Mouse (Mus musculus) heart, postnatal 25 days (tissue): ENCODE measurements around the gene Ephb4. TPM values are rescaled to one million over a fixed set of nuclear protein-coding genes. Genes with fewer than 3 reads are reported as not detected.

Source experiments
- DNase-seq: peaks from one replicate; pipeline ENCODE4 v3.0.0; 2022; ENCODE audit warnings: low spot score
- intact Hi-C: fragments of 180-260 bp; cut with DNase I; formaldehyde crosslinking; loops from one replicate; pipeline ENCODE4 v1.15.1; 2025
- total RNA-seq, 2 experiments: library from RNA; stranded (reverse); gene quantifications; 2 replicates each; pipeline ENCODE4 v1.2.3; 2021

Ephb4 gene
- total RNA-seq, 2 experiments from 2014 or later = 52.5 to 64.2 TPM

DNA sequence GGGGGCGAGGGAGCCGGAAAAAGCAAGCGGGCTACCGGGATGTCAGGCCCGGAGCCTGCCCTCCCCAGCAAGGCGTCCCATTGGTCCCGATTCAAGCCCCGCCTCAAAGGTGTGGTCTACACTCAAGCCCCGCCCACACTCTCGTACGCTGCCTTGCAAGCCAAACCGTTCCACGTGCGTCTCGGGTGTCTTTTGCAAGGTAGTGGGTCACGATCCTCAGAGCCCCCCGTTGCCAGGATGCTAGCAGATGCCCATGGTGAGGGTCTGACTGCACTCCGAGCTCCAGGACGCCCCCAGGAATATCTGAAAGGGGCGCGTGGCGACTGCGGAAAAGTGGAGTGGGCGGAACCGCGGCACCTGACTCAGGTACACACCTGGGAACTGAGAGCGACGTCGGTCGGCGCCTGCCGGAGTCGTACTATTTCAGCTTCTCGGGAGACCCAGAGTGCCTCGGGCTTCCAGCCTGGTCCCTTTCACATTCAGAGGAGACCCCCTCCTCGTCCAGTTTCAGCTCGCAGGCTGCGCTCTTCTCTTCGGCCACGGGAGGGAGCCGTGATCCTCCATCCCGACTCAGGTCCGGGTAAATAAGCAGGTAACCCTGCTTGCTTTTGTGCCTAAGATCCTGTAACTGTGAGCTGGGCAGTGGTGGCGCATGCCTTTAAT, 16.3 kb upstream of the Ephb4 start, which contains the start of gene Slc12a9:
TSS of gene Slc12a9 (minus strand) at position 86 of the 663 bp plus-strand sequence.
- intact Hi-C loops = loop anchor here (2.0 to 10.0 kb wide), 2 partner anchors 45 to 171 kb away; partner anchors contain the start of gene Pop7
- DNase-seq = peak; percentile 85

DNA sequence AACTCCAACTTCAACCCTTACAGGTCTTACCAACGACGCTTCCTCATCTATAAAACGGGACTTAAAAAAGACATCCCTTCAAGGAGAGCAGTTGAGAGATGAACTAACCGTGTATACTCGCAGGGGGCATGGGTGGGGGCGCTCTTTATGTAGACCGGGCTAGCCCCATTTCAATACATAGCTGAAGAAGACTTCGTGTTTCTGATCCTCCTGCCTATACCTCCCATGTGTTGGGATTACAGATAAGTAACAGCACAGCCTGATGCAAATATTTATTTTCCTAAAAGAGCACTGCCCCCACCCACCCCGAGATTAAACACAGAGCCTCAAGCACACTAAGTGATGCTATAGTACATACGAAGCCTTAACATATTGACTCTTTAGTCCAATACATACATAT, 15.6 kb upstream of the Ephb4 start:
- DNase-seq = no peak
- intact Hi-C loops = loop anchor here (10.0 kb wide), 1 partner anchor 170 kb away; the partner anchor contains the start of gene Pop7

DNA sequence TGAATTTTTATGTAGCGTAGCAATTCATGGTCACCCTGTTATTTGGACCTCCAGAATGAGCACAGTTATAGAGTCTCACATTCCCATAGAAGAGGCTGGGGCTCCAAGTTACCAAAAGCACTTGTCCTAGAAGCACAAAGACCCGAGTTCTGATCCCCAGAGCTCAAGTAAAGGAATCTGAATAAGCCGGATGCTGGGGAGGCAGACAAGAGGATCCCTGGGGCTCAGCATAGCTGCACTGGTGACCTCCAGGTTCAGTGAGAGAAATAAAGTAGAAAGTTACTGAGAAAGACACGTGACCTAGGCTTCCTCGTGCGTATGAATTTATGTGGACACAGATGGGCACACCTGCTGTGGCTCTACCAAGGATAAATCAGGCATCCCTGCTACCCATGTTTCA, 14.8 kb upstream of the Ephb4 start:
- intact Hi-C loops = loop anchor here (5.0 to 10.0 kb wide), 3 partner anchors 170 to 442 kb away; partner anchors contain the start of genes Epo, Gnb2, Pop7 and Ppp1r35
- DNase-seq = no peak

DNA sequence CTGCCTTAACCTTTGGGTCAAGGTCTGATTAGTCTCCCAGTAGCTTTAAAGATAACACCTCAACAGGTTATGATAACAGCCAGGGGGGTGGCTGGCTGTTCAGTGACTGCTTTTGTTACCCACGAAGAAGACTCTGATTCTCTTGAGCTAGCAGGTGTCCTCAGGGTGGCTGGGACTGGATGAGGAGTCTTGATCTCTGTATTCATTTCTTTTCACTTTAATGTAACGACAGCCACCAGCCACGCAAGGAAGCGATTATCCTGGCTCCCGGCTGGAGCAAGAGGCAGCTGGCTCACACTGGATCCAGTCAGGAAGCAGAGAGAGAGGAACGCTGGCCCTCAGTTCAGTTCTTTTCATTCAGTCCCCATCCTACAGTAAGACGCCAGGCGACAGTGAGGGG, 12.7 kb upstream of the Ephb4 start:
- DNase-seq = no peak
- intact Hi-C loops = loop anchor here (5.0 to 10.0 kb wide), 3 partner anchors 168 to 440 kb away; partner anchors contain the start of genes Epo, Gnb2, Pop7 and Ppp1r35

DNA sequence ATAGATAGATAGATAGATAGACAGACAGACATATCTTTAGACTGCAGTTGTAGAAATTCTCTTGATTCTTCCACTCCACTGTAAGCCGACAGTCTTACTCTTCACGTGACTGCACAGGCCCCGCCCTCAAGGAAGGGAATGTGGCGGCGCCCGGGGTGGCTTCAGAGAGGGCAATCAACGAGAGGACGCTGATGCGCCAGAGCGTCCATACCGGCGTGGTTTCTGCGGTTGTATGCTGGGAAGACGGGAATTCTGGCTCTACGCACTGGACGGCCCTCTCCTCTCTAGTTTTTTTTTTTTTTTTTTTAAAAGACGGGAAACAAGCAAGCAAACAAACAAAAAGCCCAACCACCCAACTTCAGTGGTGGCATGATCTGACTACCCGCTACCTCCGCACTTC, 11.7 kb upstream of the Ephb4 start:
- intact Hi-C loops = loop anchor here (5.0 to 10.0 kb wide), 3 partner anchors 167 to 439 kb away; partner anchors contain the start of genes Epo, Gnb2, Pop7 and Ppp1r35
- DNase-seq = peak; percentile 85

DNA sequence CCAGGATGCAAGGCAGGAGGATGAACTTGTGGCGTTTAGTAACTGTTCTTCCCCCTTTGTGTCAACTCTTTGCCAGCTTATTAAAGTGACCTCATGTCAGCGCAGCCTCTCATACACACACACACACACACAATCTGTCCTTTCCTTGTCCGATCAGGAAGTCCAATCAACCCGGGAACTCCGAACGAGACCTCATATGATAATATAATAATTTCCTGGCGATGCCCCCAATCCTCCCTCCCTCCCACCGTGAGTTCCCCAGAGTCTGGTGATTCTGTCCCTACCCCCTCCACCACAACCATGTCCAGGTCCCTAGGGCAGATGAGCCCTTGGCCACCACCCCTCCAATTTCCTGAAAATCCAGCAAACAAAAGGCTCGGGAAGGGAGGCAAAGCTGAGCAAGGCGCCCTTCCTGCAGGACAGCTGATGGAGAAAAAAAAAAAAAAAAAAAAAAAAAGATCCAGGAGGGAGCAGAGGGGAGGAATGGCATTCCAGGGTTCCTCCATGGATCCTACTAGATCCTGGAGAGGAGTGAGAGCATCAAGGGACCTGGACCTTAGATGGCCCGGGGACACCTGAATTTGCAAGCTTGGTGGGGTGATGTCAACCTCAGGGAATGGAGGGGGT, 11.1 kb upstream of the Ephb4 start:
- peak; percentile 67 for DNase-seq
- intact Hi-C loops = loop anchor here (1.0 to 10.0 kb wide), 4 partner anchors 11 to 439 kb away; partner anchors contain the start of genes Epo, Gnb2, Pop7 and Ppp1r35

DNA sequence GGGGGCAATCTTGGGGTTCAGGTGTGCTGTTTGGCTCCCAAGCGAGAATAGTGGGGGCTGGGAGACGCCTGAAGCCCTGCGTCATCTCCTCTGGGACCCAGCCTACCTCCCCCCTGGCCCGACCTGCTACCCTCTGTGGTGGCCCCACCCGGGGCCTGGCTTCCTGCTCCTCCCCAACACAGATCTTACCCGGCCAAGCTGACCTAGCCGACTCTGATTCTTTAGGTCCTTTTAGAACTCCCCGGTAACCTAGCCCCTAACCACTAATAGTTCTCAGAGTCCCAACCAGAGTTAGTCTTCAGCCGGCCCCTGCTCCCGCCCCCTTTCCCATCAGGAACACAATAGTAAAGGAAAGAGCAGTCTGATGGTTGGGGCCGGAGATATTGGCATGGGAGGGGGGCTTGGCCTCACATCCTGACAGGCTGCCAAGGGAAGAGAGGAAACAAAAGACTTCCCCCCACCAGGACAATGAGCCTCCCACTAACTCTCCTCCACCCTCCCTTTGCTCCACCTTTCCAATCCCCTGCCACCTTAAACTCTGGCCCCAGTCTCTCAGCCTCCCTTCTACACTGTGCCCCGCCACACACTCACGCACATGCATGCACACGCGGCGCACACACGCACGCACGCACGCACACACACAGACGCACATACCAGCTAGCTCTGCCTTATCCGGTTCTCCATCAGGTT, 10.5 kb upstream of the Ephb4 start:
- peak; percentile 70 for DNase-seq
- intact Hi-C loops = loop anchor here (1.0 to 10.0 kb wide), 4 partner anchors 10 to 438 kb away; partner anchors contain the start of genes Epo, Gnb2, Pop7 and Ppp1r35

DNA sequence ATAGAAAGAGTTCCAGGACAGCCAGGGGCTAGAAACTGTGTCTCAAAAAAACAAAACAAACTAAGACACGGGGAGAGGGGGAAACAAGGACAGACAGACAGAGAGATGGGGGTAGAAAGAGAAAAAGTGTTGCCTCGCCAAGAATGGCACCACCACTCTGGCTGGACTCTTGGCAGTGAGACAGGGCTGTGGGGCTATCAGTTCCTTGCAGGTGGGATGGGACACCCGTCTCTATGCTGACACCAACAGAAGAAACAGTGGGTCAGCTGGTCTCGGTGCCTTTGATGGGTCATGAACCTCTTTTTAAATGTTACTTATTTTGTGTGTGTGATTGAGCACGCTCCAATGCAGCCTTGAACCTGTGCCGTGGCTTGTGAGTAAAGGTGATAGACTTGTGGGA, 9.7 kb upstream of the Ephb4 start:
- intact Hi-C loops = no loop called here
- DNase-seq = no peak

DNA sequence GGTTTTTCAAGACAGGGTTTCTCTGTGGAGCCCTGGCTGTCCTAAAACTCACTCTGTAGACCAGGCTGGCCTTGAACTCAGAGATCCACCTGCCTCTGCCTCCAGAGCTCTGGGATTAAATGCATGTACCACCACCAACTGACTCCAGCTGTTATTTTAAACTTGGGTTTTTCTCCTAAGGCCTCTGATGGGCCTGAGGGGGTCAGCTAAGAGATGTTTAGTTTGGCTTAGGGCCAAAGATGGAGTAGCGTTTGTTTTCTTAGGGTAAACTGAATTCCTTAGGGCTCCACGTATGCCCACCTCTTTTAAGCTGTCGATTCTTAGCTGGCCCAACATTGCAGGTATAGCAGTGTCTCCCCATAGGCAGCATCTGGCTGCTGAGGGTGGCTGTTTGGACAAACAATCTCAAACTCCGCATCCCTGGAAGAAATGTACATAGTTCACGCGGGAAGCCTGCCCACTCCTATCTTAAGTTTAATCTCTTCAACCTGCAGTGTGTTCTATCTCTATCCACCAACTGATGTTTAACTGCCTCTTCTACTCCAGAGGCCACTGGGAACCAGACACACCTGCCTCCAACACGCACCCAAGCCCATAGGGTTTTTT, 7.4 kb upstream of the Ephb4 start:
- intact Hi-C loops = no loop called here
- DNase-seq = no peak

DNA sequence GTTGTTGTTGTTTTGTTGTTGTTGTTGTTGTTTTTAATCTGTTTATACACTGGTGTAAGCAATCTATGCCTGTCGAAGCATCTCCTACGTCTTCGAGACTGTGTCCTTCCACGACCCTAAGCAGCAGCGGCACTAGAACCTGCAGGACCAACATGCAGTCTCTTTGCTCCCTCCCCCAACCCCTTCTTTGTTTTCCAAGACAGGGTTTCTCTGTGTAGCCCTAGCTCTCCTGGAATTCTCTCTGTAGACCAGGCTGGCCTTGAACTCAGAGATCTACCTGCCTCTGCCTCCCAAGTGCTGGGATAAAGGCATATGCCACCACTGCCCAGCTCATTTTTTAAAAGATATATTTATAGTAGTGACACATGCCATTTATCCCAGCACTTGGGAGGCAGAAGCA, 6.5 kb upstream of the Ephb4 start:
- no peak for DNase-seq
- intact Hi-C loops = no loop called here

DNA sequence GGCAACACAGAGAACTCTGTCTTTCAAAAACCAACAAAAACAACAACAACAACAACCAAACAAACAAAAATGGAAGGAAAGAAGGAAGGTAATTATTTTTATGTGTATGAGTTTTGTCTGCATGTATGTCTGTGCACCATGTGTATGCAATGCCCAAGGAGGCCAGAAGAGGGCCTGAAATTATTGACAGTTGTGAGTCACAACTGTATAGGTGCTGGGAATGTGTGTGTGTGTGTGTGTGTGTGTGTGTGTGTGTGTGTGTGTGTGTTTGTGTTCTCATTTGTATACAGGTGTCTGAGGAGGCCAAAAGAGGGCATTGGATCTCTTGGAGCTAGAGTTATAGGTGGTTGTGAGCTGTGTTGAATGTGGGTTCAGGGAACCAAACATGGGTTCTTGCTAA, 6.0 kb upstream of the Ephb4 start:
- no peak for DNase-seq
- intact Hi-C loops = no loop called here

DNA sequence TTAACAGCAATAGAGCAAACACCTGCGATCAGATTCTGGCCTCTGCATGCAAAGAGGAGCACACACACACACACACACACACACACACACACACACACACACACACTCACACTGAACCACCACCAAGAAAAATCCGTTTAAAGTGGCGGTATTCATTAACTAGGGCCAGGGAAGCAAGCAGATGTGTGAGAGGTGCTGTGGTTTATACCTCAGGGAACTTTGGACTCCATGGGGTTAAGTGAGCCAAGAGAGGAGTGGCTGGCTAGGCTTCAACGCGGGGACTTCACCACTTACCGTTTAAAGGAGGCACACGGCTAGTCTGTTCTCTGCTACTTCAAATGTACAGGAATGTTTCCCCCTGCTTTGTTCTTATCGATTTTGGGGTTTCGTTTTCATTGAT, 4.1 kb upstream of the Ephb4 start:
- intact Hi-C loops = no loop called here
- DNase-seq = no peak

DNA sequence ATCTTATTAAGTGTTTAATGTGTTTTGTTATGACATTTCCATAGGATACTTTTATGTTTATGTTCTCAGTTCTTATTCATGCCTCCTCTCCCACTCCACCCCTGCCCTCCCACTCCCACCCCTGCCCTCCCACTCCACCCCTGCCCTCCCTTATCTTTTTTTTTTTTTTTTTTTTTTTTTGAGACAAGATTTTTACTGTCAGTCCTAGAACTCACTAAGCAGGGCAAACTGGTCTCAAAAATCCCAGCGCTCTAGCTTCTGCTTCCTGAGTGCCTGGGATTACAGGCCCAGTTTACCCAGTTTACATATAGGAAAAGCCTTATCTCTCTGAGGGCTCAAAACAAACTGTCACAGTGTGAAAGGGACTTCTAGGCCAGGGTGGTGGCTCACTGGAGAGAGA, 3.5 kb upstream of the Ephb4 start:
- DNase-seq = no peak
- intact Hi-C loops = no loop called here

DNA sequence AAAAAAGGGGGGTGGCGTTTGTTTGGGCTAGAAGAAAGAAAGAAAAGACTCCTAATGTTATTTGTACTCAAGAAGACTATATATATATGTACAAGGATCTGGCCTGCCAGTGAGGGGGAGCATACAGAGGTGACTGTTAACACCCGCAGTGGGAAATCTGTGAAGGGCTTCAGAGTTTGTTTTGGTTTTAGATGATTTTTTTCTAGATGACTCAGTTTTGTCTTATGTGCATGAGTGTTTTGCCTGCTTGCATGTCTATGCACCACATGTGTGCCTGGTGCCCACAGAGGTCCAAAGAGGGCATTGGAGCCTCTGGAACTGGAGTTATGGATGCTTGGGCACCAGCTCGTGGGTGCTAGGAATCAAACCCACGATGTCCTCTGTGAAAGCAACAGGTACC, 2.9 kb upstream of the Ephb4 start:
- DNase-seq = no peak
- intact Hi-C loops = no loop called here

DNA sequence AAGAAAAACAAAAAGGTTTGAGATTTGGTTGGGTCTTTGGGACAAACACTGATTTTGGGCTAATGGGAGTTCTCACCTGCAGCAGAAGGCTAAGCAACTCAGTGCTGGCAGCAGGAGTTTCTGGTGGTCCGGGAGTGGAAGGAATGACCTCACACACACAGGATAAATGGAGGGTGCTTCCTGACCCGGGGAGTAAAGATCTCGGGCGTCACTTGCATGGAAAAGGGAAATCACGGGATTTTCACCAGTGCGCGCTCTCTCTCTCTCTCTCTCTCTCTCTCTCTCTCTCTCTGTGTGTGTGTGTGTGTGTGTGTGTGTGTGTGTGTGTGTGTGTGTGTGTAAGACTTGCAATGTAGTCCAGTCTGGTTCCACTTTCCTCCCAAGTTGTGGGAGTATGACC, 2.1 kb upstream of the Ephb4 start:
- intact Hi-C loops = no loop called here

DNA sequence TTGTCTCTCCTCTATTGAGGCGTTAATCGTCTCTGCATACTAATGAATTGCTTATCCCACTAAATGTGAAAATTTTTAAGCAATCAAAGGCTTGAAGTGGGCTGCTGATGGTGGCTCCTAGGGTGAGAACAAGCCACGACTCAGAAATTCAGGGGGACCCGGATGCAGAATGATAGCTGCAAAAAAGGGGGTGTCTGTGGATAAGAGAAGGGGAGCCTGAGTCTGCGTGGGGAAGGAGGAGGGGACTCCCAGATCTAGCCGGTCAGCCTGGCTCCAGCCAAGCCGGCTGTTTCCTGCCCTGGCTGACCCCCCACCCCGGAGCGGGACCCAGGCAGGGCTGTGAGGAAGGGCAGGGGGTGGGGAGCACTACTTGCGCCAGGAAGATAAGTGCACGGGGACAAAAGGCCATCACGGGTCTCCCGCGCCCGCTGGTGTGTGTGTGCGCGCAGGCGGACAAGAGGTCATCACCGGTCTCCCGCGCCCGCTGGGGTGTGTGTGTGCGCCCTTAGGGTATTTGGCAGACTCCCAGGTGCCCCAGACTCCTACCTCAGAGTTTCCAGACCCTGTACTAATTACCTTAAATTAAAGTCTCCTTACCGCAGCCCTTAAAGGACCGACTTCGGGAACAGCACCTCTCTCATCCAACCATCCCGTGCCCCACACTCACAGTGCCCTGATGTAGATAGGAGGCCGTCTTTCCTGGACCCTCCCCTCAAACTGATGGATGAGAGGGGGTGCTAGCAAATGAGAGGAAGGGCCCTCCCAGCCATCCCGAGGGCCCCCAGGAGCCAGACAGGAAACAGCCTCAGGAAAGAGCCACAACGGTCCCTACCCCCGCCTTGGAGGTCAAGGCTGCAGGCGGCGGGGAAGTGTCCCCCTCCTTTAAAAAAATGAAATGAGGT, 1.2 kb upstream of the Ephb4 start:
- DNase-seq = peak; percentile 87
- intact Hi-C loops = loop anchor here (1.0 kb wide), 1 partner anchor 9 kb away; no protein-coding TSS in a partner anchor

More for the DNA sequence above, 2.1 kb upstream of the Ephb4 start:
- DNase-seq = no peak

DNA sequence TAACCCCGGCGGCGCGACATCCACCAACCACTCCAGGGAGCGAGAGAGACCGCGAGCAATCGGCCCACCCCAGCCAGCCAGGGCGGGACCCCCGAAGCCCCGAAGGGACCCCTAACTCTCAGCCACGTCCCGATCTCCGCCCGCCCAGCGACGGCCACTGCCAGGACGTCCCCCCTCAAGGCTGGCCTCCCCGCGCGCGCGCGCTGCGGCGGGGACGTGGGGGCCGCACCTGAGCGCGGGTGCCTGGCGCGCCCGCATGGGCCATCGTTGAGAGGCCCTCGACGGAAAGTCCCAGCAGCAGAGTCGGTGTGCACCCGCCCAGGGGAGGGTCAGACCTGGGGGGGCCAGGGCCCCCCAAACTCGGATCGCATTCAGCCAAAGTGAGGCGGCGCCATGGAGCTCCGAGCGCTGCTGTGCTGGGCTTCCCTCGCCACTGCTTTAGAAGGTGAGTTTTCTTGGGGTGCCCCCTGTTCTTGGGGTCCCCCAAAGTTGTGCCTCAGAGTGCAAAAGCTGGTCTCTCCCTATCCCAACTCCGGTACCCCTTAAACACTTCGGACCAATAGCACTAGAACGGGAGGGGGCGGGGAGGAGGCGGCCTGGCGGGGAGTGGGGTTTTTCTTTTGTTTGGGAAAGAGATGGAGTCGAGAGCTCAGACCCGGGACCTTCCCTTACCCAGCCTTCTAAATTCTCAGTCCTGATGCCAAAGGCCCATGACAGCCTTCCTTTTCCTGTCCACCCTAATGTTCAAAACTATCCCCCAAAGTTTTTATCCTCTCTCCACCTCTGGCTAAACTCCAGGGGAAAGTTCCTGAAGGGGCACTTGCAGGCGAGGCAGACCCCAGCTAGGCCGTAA, 522 bp downstream of the Ephb4 start:
- intact Hi-C loops = no loop called here
- no peak for DNase-seq

DNA sequence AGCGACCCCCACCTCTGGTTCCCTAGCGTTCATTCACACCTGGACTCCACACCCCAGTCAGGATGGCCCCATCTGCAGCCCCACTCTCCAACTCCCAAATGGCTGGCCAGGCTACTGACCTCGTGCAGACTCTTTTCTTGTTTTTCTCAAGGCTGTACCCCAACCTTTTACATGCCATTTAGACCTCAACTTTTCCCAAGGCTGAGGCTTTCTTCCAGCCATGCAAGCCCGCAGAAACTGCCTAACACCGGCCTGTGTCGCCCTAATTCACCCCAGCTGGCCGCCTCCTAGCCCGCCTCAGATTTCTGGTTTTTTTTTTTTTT, 1.1 kb downstream of the Ephb4 start:
- DNase-seq = no peak
- intact Hi-C loops = no loop called here
